Mouse (Mus musculus): ENCODE data around the gene Wdr61. TPM values are rescaled to one million over a fixed set of nuclear protein-coding genes. Genes with fewer than 3 reads are reported as not detected.

Gene Wdr61
- polyA plus RNA-seq, 1 experiment from 2014 or later: 155 TPM

GRCm38 (mm10) chr9:54708085-54708484 lies 26.2 kb downstream of the Wdr61 start:
- Histone ChIP-seq H3K9me3 (ENCODE audit: control insufficient read depth, low read length) (no peaks in the 10 kb centered on the region), H3K27ac (ENCODE audit: low read depth, low read length) (no peak overlapping the region), H3K27me3 (ENCODE audit: control insufficient read depth, insufficient read depth, low read length) (no peaks in the 10 kb centered on the region), H3K4me2 (replicated peaks; ENCODE audit: low read depth, low read length) (no peak overlapping the region), H3K4me1 (replicated peaks; ENCODE audit: control insufficient read depth, insufficient read depth, low read length) (no peaks in the 10 kb centered on the region), H3K9ac (ENCODE audit: low read depth, low read length) (no peak overlapping the region), H3K36me3 (ENCODE audit: control insufficient read depth, insufficient read depth, low read length) (no peaks in the 10 kb centered on the region), H3K4me3 (ENCODE audit: low read depth, low read length) (no peak overlapping the region)
- DNase-seq (ENCODE audit: low spot score) (no peak), ATAC-seq (ENCODE audit: low FRiP score) (no peak)
- 88% methylated on average over 5 of the region's 5 CpGs for WGBS

- Histone ChIP-seq H3K4me3 (ENCODE audit: low read depth, low read length) (no peak overlapping the region), H3K36me3 (ENCODE audit: control insufficient read depth, insufficient read depth, low read length) (no peaks in the 10 kb centered on the region), H3K4me1 (replicated peaks; ENCODE audit: control insufficient read depth, insufficient read depth, low read length) (no peaks in the 10 kb centered on the region), H3K9me3 (ENCODE audit: control insufficient read depth, low read length) (no peaks in the 10 kb centered on the region), H3K9ac (ENCODE audit: low read depth, low read length) (no peak overlapping the region), H3K27ac (ENCODE audit: low read depth, low read length) (no peak overlapping the region), H3K27me3 (ENCODE audit: control insufficient read depth, insufficient read depth, low read length) (no peaks in the 10 kb centered on the region), H3K4me2 (replicated peaks; ENCODE audit: low read depth, low read length) (no peak overlapping the region)
- DNase-seq (ENCODE audit: low spot score) (no peak), ATAC-seq (ENCODE audit: low FRiP score) (no peak)
- WGBS: 69% methylated on average over 8 of the region's 8 CpGs
These were observed 26.9 kb downstream of the Wdr61 start for GRCm38 (mm10) chr9:54707288-54707999.

- DNase-seq (ENCODE audit: low spot score) (no peak), ATAC-seq (ENCODE audit: low FRiP score) (no peak)
- Histone ChIP-seq H3K4me2 (replicated peaks; ENCODE audit: low read depth, low read length) (no peak overlapping the region), H3K27me3 (ENCODE audit: control insufficient read depth, insufficient read depth, low read length) (peaks cover 7% of the 10 kb centered on the region), H3K9me3 (ENCODE audit: control insufficient read depth, low read length) (no peaks in the 10 kb centered on the region), H3K9ac (ENCODE audit: low read depth, low read length) (no peak overlapping the region), H3K36me3 (ENCODE audit: control insufficient read depth, insufficient read depth, low read length) (no peaks in the 10 kb centered on the region), H3K27ac (ENCODE audit: low read depth, low read length) (no peak overlapping the region), H3K4me3 (ENCODE audit: low read depth, low read length) (no peak overlapping the region), H3K4me1 (replicated peaks; ENCODE audit: control insufficient read depth, insufficient read depth, low read length) (no peaks in the 10 kb centered on the region)
- 70% methylated on average over 1 of the region's 1 CpGs for WGBS
These were observed 28.8 kb downstream of the Wdr61 start for GRCm38 (mm10) chr9:54705561-54705960.

GRCm38 (mm10) chr9:54704361-54704760 lies 30.0 kb downstream of the Wdr61 start:
- Histone ChIP-seq H3K4me3 (ENCODE audit: low read depth, low read length) (no peak overlapping the region), H3K27me3 (ENCODE audit: control insufficient read depth, insufficient read depth, low read length) (peaks cover 16% of the 10 kb centered on the region), H3K9ac (ENCODE audit: low read depth, low read length) (no peak overlapping the region), H3K27ac (ENCODE audit: low read depth, low read length) (no peak overlapping the region), H3K9me3 (ENCODE audit: control insufficient read depth, low read length) (no peaks in the 10 kb centered on the region), H3K4me1 (replicated peaks; ENCODE audit: control insufficient read depth, insufficient read depth, low read length) (no peaks in the 10 kb centered on the region), H3K36me3 (ENCODE audit: control insufficient read depth, insufficient read depth, low read length) (no peaks in the 10 kb centered on the region), H3K4me2 (replicated peaks; ENCODE audit: low read depth, low read length) (no peak overlapping the region)
- DNase-seq (ENCODE audit: low spot score) (no peak), ATAC-seq (ENCODE audit: low FRiP score) (no peak)
- WGBS: 80% methylated on average over 5 of the region's 5 CpGs

- no peak for ATAC-seq (ENCODE audit: low FRiP score)
- H3K27ac ChIP-seq (ENCODE audit: low read depth, low read length): no peak overlapping the region
- no peaks in the 10 kb centered on the region for H3K4me1 ChIP-seq (replicated peaks; ENCODE audit: control insufficient read depth, insufficient read depth, low read length)
- H3K4me2 ChIP-seq (replicated peaks; ENCODE audit: low read depth, low read length): no peak overlapping the region
- H3K27me3 ChIP-seq (ENCODE audit: control insufficient read depth, insufficient read depth, low read length): peaks cover 27% of the 10 kb centered on the region
- no peaks in the 10 kb centered on the region for H3K9me3 ChIP-seq (ENCODE audit: control insufficient read depth, low read length)
- no peak overlapping the region for H3K9ac ChIP-seq (ENCODE audit: low read depth, low read length)
- 66% methylated on average over 2 of the region's 2 CpGs for WGBS
- H3K36me3 ChIP-seq (ENCODE audit: control insufficient read depth, insufficient read depth, low read length): no peaks in the 10 kb centered on the region
- H3K4me3 ChIP-seq (ENCODE audit: low read depth, low read length): no peak overlapping the region
- DNase-seq (ENCODE audit: low spot score): no peak
These were observed 31.7 kb downstream of the Wdr61 start for GRCm38 (mm10) chr9:54702581-54702980.

GRCm38 (mm10) chr9:54700746-54701145 lies 33.6 kb downstream of the Wdr61 start:
- no peak overlapping the region for H3K27ac ChIP-seq (ENCODE audit: low read depth, low read length)
- DNase-seq (ENCODE audit: low spot score) (no peak), ATAC-seq (ENCODE audit: low FRiP score) (no peak)
- H3K4me1 ChIP-seq (replicated peaks; ENCODE audit: control insufficient read depth, insufficient read depth, low read length): no peaks in the 10 kb centered on the region
- no peaks in the 10 kb centered on the region for H3K9me3 ChIP-seq (ENCODE audit: control insufficient read depth, low read length)
- H3K27me3 ChIP-seq (ENCODE audit: control insufficient read depth, insufficient read depth, low read length): peaks cover 27% of the 10 kb centered on the region
- no peak overlapping the region for H3K4me3 ChIP-seq (ENCODE audit: low read depth, low read length)
- no peak overlapping the region for H3K4me2 ChIP-seq (replicated peaks; ENCODE audit: low read depth, low read length)
- 77% methylated on average over 7 of the region's 7 CpGs for WGBS
- no peak overlapping the region for H3K9ac ChIP-seq (ENCODE audit: low read depth, low read length)
- H3K36me3 ChIP-seq (ENCODE audit: control insufficient read depth, insufficient read depth, low read length): no peaks in the 10 kb centered on the region

GRCm38 (mm10) chr9:54700174-54700475 lies 34.2 kb downstream of the Wdr61 start:
- no peaks in the 10 kb centered on the region for H3K4me1 ChIP-seq (replicated peaks; ENCODE audit: control insufficient read depth, insufficient read depth, low read length)
- peak overlapping the region; percentile 94 for H3K4me2 ChIP-seq (replicated peaks; ENCODE audit: low read depth, low read length)
- WGBS: 36% methylated on average over 9 of the region's 9 CpGs
- no peaks in the 10 kb centered on the region for H3K9me3 ChIP-seq (ENCODE audit: control insufficient read depth, low read length)
- ATAC-seq (ENCODE audit: low FRiP score) (no peak), DNase-seq (ENCODE audit: low spot score) (no peak)
- peak overlapping the region; percentile 63 for H3K4me3 ChIP-seq (ENCODE audit: low read depth, low read length)
- H3K36me3 ChIP-seq (ENCODE audit: control insufficient read depth, insufficient read depth, low read length): no peaks in the 10 kb centered on the region
- peaks cover 27% of the 10 kb centered on the region for H3K27me3 ChIP-seq (ENCODE audit: control insufficient read depth, insufficient read depth, low read length)
- H3K27ac ChIP-seq (ENCODE audit: low read depth, low read length): no peak overlapping the region
- H3K9ac ChIP-seq (ENCODE audit: low read depth, low read length): no peak overlapping the region; the same call in 1 of the 2 replicates

GRCm38 (mm10) chr9:54699345-54700173 lies 34.8 kb downstream of the Wdr61 start:
- WGBS: 1% methylated on average over 81 of the region's 92 CpGs
- no peaks in the 10 kb centered on the region for H3K4me1 ChIP-seq (replicated peaks; ENCODE audit: control insufficient read depth, insufficient read depth, low read length)
- H3K9ac ChIP-seq (ENCODE audit: low read depth, low read length): peak overlapping the region; percentile 69
- ATAC-seq (ENCODE audit: low FRiP score) (peak; percentile 67), DNase-seq (ENCODE audit: low spot score) (peak; percentile 78)
- no peaks in the 10 kb centered on the region for H3K36me3 ChIP-seq (ENCODE audit: control insufficient read depth, insufficient read depth, low read length)
- no peak overlapping the region for H3K27ac ChIP-seq (ENCODE audit: low read depth, low read length)
- peaks cover 27% of the 10 kb centered on the region for H3K27me3 ChIP-seq (ENCODE audit: control insufficient read depth, insufficient read depth, low read length)
- peak overlapping the region; percentile 63 for H3K4me3 ChIP-seq (ENCODE audit: low read depth, low read length)
- no peaks in the 10 kb centered on the region for H3K9me3 ChIP-seq (ENCODE audit: control insufficient read depth, low read length)
- peak overlapping the region; percentile 94 for H3K4me2 ChIP-seq (replicated peaks; ENCODE audit: low read depth, low read length)

- H3K27ac ChIP-seq (ENCODE audit: low read depth, low read length): no peak overlapping the region
- 15% methylated on average over 16 of the region's 27 CpGs for WGBS
These were observed 35.3 kb downstream of the Wdr61 start for GRCm38 (mm10) chr9:54699087-54699344.

More at GRCm38 (mm10) chr9:54699087-54699344, 35.3 kb downstream of the Wdr61 start:
- no peaks in the 10 kb centered on the region for H3K36me3 ChIP-seq (ENCODE audit: control insufficient read depth, insufficient read depth, low read length)
- no peaks in the 10 kb centered on the region for H3K9me3 ChIP-seq (ENCODE audit: control insufficient read depth, low read length)
- peaks cover 27% of the 10 kb centered on the region for H3K27me3 ChIP-seq (ENCODE audit: control insufficient read depth, insufficient read depth, low read length)
- peak overlapping the region; percentile 69 for H3K9ac ChIP-seq (ENCODE audit: low read depth, low read length)
- peak overlapping the region; percentile 63 for H3K4me3 ChIP-seq (ENCODE audit: low read depth, low read length)
- peak overlapping the region; percentile 94 for H3K4me2 ChIP-seq (replicated peaks; ENCODE audit: low read depth, low read length)
- peak; percentile 54 for ATAC-seq (ENCODE audit: low FRiP score)
- no peaks in the 10 kb centered on the region for H3K4me1 ChIP-seq (replicated peaks; ENCODE audit: control insufficient read depth, insufficient read depth, low read length)
- DNase-seq (ENCODE audit: low spot score): no peak
